Mouse (Mus musculus): ENCODE measurements around the gene Arhgap42.

Arhgap42 gene

GRCm38 (mm10) chr9:9210464-9210863, 28.4 kb downstream of the Arhgap42 start:
- no peak for DNase-seq (ENCODE audit: low spot score)

GRCm38 (mm10) chr9:9208205-9208604, 30.7 kb downstream of the Arhgap42 start:
- DNase-seq (ENCODE audit: low spot score) = no peak

- DNase-seq (ENCODE audit: low spot score) = no peak
These were observed 31.6 kb downstream of the Arhgap42 start for GRCm38 (mm10) chr9:9207251-9207650.

GRCm38 (mm10) chr9:9200827-9201388, 38.0 kb downstream of the Arhgap42 start:
- no peak for DNase-seq (ENCODE audit: low spot score)

- DNase-seq (ENCODE audit: low spot score) = no peak
These were observed 39.6 kb downstream of the Arhgap42 start for GRCm38 (mm10) chr9:9199170-9199841.

- DNase-seq (ENCODE audit: low spot score) = no peak
These were observed 40.3 kb downstream of the Arhgap42 start for GRCm38 (mm10) chr9:9198645-9199044.

- no peak for DNase-seq (ENCODE audit: low spot score)
These were observed 42.9 kb downstream of the Arhgap42 start for GRCm38 (mm10) chr9:9196046-9196445.

GRCm38 (mm10) chr9:9194496-9194895, 44.4 kb downstream of the Arhgap42 start:
- no peak for DNase-seq (ENCODE audit: low spot score)

- DNase-seq (ENCODE audit: low spot score) = no peak
These were observed 46.2 kb downstream of the Arhgap42 start for GRCm38 (mm10) chr9:9192716-9193115.

GRCm38 (mm10) chr9:9190835-9191234, 48.1 kb downstream of the Arhgap42 start:
- no peak for DNase-seq (ENCODE audit: low spot score)

GRCm38 (mm10) chr9:9188167-9188566, 50.7 kb downstream of the Arhgap42 start:
- DNase-seq (ENCODE audit: low spot score) = no peak

GRCm38 (mm10) chr9:9177745-9178144, 61.2 kb downstream of the Arhgap42 start:
- no peak for DNase-seq (ENCODE audit: low spot score)

- no peak for DNase-seq (ENCODE audit: low spot score)
These were observed 64.0 kb downstream of the Arhgap42 start for GRCm38 (mm10) chr9:9174924-9175323.

GRCm38 (mm10) chr9:9174206-9174605, 64.7 kb downstream of the Arhgap42 start:
- no peak for DNase-seq (ENCODE audit: low spot score)

- DNase-seq (ENCODE audit: low spot score) = no peak
These were observed 65.8 kb downstream of the Arhgap42 start for GRCm38 (mm10) chr9:9173091-9173490.

GRCm38 (mm10) chr9:9171146-9171816, 67.6 kb downstream of the Arhgap42 start:
- no peak for DNase-seq (ENCODE audit: low spot score)

GRCm38 (mm10) chr9:9165641-9166063, 73.2 kb downstream of the Arhgap42 start:
- no peak for DNase-seq (ENCODE audit: low spot score)

GRCm38 (mm10) chr9:9160736-9161135, 78.2 kb downstream of the Arhgap42 start:
- no peak for DNase-seq (ENCODE audit: low spot score)

- no peak for DNase-seq (ENCODE audit: low spot score)
These were observed 80.7 kb downstream of the Arhgap42 start for GRCm38 (mm10) chr9:9158241-9158640.

GRCm38 (mm10) chr9:9157425-9157824, 81.5 kb downstream of the Arhgap42 start:
- no peak for DNase-seq (ENCODE audit: low spot score)

- no peak for DNase-seq (ENCODE audit: low spot score)
These were observed 84.3 kb downstream of the Arhgap42 start for GRCm38 (mm10) chr9:9154636-9155035.

GRCm38 (mm10) chr9:9144301-9145121, 94.4 kb downstream of the Arhgap42 start:
- DNase-seq (ENCODE audit: low spot score) = no peak

Measured in MN1 (cell line).